Mouse (Mus musculus): ENCODE results near the gene Olig3.

DNA sequence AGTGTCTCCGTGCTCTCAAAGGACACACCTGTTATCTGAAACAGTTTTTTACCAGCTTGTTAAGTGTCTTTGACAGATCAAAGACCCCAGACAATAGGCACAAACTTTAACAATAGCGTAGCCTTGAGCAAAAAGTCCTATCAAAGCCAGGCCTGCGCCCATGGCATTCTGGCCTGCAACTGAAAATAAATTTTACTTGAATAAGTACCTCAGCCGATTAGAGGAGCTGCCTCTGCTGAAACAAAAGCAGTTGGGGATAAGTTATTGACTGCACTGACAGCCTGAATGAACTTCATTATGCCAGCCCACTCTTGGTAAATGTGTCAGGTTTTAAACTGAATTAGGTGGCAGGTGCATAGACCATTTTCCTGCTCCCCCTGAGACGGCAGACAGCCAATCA is 15.9 kb downstream of the Olig3 start:
- no peak for TF ChIP-seq ZC3H11A (IDR thresholded peaks at IDR 0.05; ENCODE audit: low read depth, low read length)
- no peak for TF ChIP-seq CTCF (IDR thresholded peaks at IDR 0.05 in 2 of 3, conservative IDR thresholded peaks at IDR 0.05 in 1 of 3; ENCODE audit: control insufficient read depth in 1 of 3, insufficient read depth in 1 of 3, low read depth in 2 of 3, low read length in 3 of 3, poor library complexity in 1 of 3, severe bottlenecking in 1 of 3)
- TF ChIP-seq ZNF384 (IDR thresholded peaks at IDR 0.05; ENCODE audit: low read depth, low read length): no peak
- TF ChIP-seq POLR2AphosphoS2 (IDR thresholded peaks at IDR 0.05; ENCODE audit: low read length): no peak
- no peak for TF ChIP-seq USF2 (IDR thresholded peaks at IDR 0.05; ENCODE audit: borderline replicate concordance in 1 of 2, insufficient read depth in 1 of 2, low read depth in 1 of 2, low read length in 2 of 2)
- no peak for TF ChIP-seq HCFC1 (IDR thresholded peaks at IDR 0.05; ENCODE audit: low read depth, low read length)

Measured in MEL (cell line).